Mouse (Mus musculus) layer of hippocampus, adult 2 months (tissue): Measurements from ENCODE around the gene Calhm3. TPM values are rescaled to one million over a fixed set of nuclear protein-coding genes. Genes with fewer than 3 reads are reported as not detected.

ENCODE experiments used
- DNase-seq, 2 experiments: peaks; one replicate each; pipeline ENCODE4 v3.0.0; 2022; ENCODE audit warnings: low spot score in 2 of 2
- H3K27ac ChIP-seq: fragments of 200-600 bp; 2 replicates; pipeline ENCODE4 v1.8.1; 2022
- H3K4me3 ChIP-seq: fragments of 200-600 bp; 2 replicates; pipeline ENCODE4 v1.8.1; 2022; ENCODE audit warnings: mild to moderate bottlenecking
- CTCF ChIP-seq: fragments of 200-600 bp; conservative IDR thresholded peaks from 2 replicates; pipeline ENCODE4 v1.8.1; 2022; ENCODE audit warnings: antibody characterized with exemption, mild to moderate bottlenecking, moderate library complexity
- total RNA-seq, 2 experiments: library from RNA; stranded (reverse); gene quantifications; 2 replicates each; pipeline ENCODE4 v1.2.3; 2021

The Calhm3 gene
- total RNA-seq, 2 experiments from 2014 or later = not detected

- peak overlapping the region; percentile 84 for H3K4me3 ChIP-seq
- peak overlapping the region; percentile 89 for H3K27ac ChIP-seq
- DNase-seq = peak in 1 of 2 experiments; percentile 53
- TF ChIP-seq CTCF = no peak
Measured at GRCm38 (mm10) chr19:47179272-47179809, 21.8 kb upstream of the Calhm3 start.

- peak within 1 kb of the TSS; percentile 84 for H3K4me3 ChIP-seq
- TF ChIP-seq CTCF = no peak
- peak within 1 kb of the TSS; percentile 89 for H3K27ac ChIP-seq
- DNase-seq = peak in 1 of 2 experiments; percentile 61
Measured at GRCm38 (mm10) chr19:47178431-47179271, 21.1 kb upstream of the Calhm3 start, which contains the start of gene Neurl1a. Gene Neurl1a (plus strand): TSS chr19:47178820.

- Histone ChIP-seq H3K27ac (peak overlapping the region; percentile 89), H3K4me3 (peak overlapping the region; percentile 84; the same call in 1 of the 2 replicates)
- no peak for DNase-seq
- TF ChIP-seq CTCF = peak; percentile 72
Measured at GRCm38 (mm10) chr19:47178001-47178400, 20.4 kb upstream of the Calhm3 start.

- Histone ChIP-seq H3K27ac (no peak overlapping the region), H3K4me3 (no peak overlapping the region)
- DNase-seq = no peak
- no peak for TF ChIP-seq CTCF
Measured at GRCm38 (mm10) chr19:47176916-47177505, 19.4 kb upstream of the Calhm3 start.

- H3K4me3 ChIP-seq = no peak overlapping the region
- TF ChIP-seq CTCF = peak; percentile 63
- no peak for DNase-seq
- no peak overlapping the region for H3K27ac ChIP-seq
Measured at GRCm38 (mm10) chr19:47175472-47175871, 17.9 kb upstream of the Calhm3 start.

GRCm38 (mm10) chr19:47174515-47174914 lies 17.0 kb upstream of the Calhm3 start:
- no peak for DNase-seq
- peak; percentile 80 for TF ChIP-seq CTCF
- no peak overlapping the region for H3K4me3 ChIP-seq
- H3K27ac ChIP-seq = no peak overlapping the region

- TF ChIP-seq CTCF = peak; percentile 97
- peak; percentile 78 to 92 for DNase-seq
- peak overlapping the region; percentile 28; the same call in 1 of the 2 replicates for H3K4me3 ChIP-seq
- no peak overlapping the region for H3K27ac ChIP-seq
Measured at GRCm38 (mm10) chr19:47168793-47169412, 11.3 kb upstream of the Calhm3 start.

GRCm38 (mm10) chr19:47168223-47168622 lies 10.7 kb upstream of the Calhm3 start:
- TF ChIP-seq CTCF = peak; percentile 95
- peak overlapping the region; percentile 28; the same call in 1 of the 2 replicates for H3K4me3 ChIP-seq
- no peak overlapping the region for H3K27ac ChIP-seq
- DNase-seq = no peak

- TF ChIP-seq CTCF = no peak
- no peak for DNase-seq
- Histone ChIP-seq H3K4me3 (no peak overlapping the region), H3K27ac (no peak overlapping the region)
Measured at GRCm38 (mm10) chr19:47167617-47168214, 10.2 kb upstream of the Calhm3 start.

GRCm38 (mm10) chr19:47166758-47167157 lies 9.2 kb upstream of the Calhm3 start:
- no peak overlapping the region for H3K4me3 ChIP-seq
- no peak overlapping the region for H3K27ac ChIP-seq
- no peak for DNase-seq
- no peak for TF ChIP-seq CTCF

- no peak for DNase-seq
- TF ChIP-seq CTCF = no peak
- Histone ChIP-seq H3K4me3 (no peak overlapping the region), H3K27ac (no peak overlapping the region)
Measured at GRCm38 (mm10) chr19:47163176-47163744, 5.7 kb upstream of the Calhm3 start.

- no peak overlapping the region for H3K4me3 ChIP-seq
- no peak for TF ChIP-seq CTCF
- DNase-seq = no peak
- H3K27ac ChIP-seq = no peak overlapping the region
Measured at GRCm38 (mm10) chr19:47161669-47162068, 4.1 kb upstream of the Calhm3 start.
